Mouse (Mus musculus): ENCODE data around the gene Pth2. TPM values are rescaled to one million over a fixed set of nuclear protein-coding genes. Genes with fewer than 3 reads are reported as not detected.
"Not testable (repeated sequence)": the region's sequence is repeated elsewhere in the genome, so short reads cannot be mapped to it uniquely, and the experiment has no call there.

The Pth2 gene
- total RNA-seq, 2 experiments from 2014 or later = not detected

- DNase-seq = peak; percentile 52
- intact Hi-C loops (cut with DNase I; ENCODE audit: low total_unique reads) = no loop called here
Measured at GRCm38 (mm10) chr7:45151303-45151702, 29.5 kb upstream of the Pth2 start.

- intact Hi-C loops (cut with DNase I; ENCODE audit: low total_unique reads); DNase-seq: not testable (repeated sequence)
Measured at GRCm38 (mm10) chr7:45153052-45153451, 27.7 kb upstream of the Pth2 start.

- intact Hi-C loops (cut with DNase I; ENCODE audit: low total_unique reads) = no loop called here
- no peak for DNase-seq
Measured at GRCm38 (mm10) chr7:45153586-45153985, 27.2 kb upstream of the Pth2 start.

- peak; percentile 98 for DNase-seq
- intact Hi-C loops (cut with DNase I; ENCODE audit: low total_unique reads) = no loop called here
Measured at GRCm38 (mm10) chr7:45154096-45154992, 26.5 kb upstream of the Pth2 start, which contains the start of the genes Pih1d1 and Aldh16a1. TSS of gene Pih1d1 (plus strand) at chr7:45154303. TSS of gene Aldh16a1 (minus strand) at chr7:45154584.

- DNase-seq = peak; percentile 74
- intact Hi-C loops (cut with DNase I; ENCODE audit: low total_unique reads) = no loop called here
Measured at GRCm38 (mm10) chr7:45154993-45155514, 25.7 kb upstream of the Pth2 start.

- intact Hi-C loops (cut with DNase I; ENCODE audit: low total_unique reads) = no loop called here
- no peak for DNase-seq
Measured at GRCm38 (mm10) chr7:45155590-45155989, 25.2 kb upstream of the Pth2 start.

GRCm38 (mm10) chr7:45156206-45156605 is 24.6 kb upstream of the Pth2 start:
- intact Hi-C loops (cut with DNase I; ENCODE audit: low total_unique reads) = no loop called here
- DNase-seq = no peak

GRCm38 (mm10) chr7:45157459-45157858 is 23.3 kb upstream of the Pth2 start:
- no peak for DNase-seq
- intact Hi-C loops (cut with DNase I; ENCODE audit: low total_unique reads) = no loop called here

- intact Hi-C loops (cut with DNase I; ENCODE audit: low total_unique reads) = loop anchor here (2.0 kb wide), 1 partner anchor 42 kb away; no protein-coding TSS in a partner anchor
Measured at GRCm38 (mm10) chr7:45158991-45159390, 21.8 kb upstream of the Pth2 start.

GRCm38 (mm10) chr7:45160316-45160800 is 20.4 kb upstream of the Pth2 start:
- intact Hi-C loops (cut with DNase I; ENCODE audit: low total_unique reads) = no loop called here
- DNase-seq = no peak

More at GRCm38 (mm10) chr7:45158991-45159390, 21.8 kb upstream of the Pth2 start:
- no peak for DNase-seq

GRCm38 (mm10) chr7:45160866-45161265 is 19.9 kb upstream of the Pth2 start:
- intact Hi-C loops (cut with DNase I; ENCODE audit: low total_unique reads) = no loop called here
- DNase-seq = no peak

- DNase-seq = peak; percentile 90
- intact Hi-C loops (cut with DNase I; ENCODE audit: low total_unique reads) = no loop called here
Measured at GRCm38 (mm10) chr7:45161612-45162473, 19.0 kb upstream of the Pth2 start.

GRCm38 (mm10) chr7:45162551-45162950 is 18.2 kb upstream of the Pth2 start:
- no peak for DNase-seq
- intact Hi-C loops (cut with DNase I; ENCODE audit: low total_unique reads) = no loop called here

GRCm38 (mm10) chr7:45162996-45163615 is 17.7 kb upstream of the Pth2 start:
- intact Hi-C loops (cut with DNase I; ENCODE audit: low total_unique reads) = no loop called here

GRCm38 (mm10) chr7:45163735-45164490 is 16.9 kb upstream of the Pth2 start, which contains the start of gene Slc17a7:
TSS of gene Slc17a7 (plus strand) at chr7:45163949.
- intact Hi-C loops (cut with DNase I; ENCODE audit: low total_unique reads) = no loop called here
- DNase-seq = no peak

More at GRCm38 (mm10) chr7:45162996-45163615, 17.7 kb upstream of the Pth2 start:
- no peak for DNase-seq

- no peak for DNase-seq
- intact Hi-C loops (cut with DNase I; ENCODE audit: low total_unique reads) = no loop called here
Measured at GRCm38 (mm10) chr7:45164833-45165232, 16.0 kb upstream of the Pth2 start.

GRCm38 (mm10) chr7:45165701-45166100 is 15.1 kb upstream of the Pth2 start:
- DNase-seq = no peak
- intact Hi-C loops (cut with DNase I; ENCODE audit: low total_unique reads) = no loop called here

- intact Hi-C loops (cut with DNase I; ENCODE audit: low total_unique reads) = no loop called here
- DNase-seq = no peak
Measured at GRCm38 (mm10) chr7:45166950-45167401, 13.8 kb upstream of the Pth2 start.
